Mouse (Mus musculus) midbrain, embryonic 10.5 days (tissue): ENCODE results near the gene Gm32717. TPM values are rescaled to one million over a fixed set of nuclear protein-coding genes. Genes with fewer than 3 reads are reported as not detected.
"Not testable (repeated sequence)": the region's sequence is repeated elsewhere in the genome, so short reads cannot be mapped to it uniquely, and the experiment has no call there.

ENCODE experiments used
- DNase-seq: peaks from one replicate; pipeline ENCODE4 v3.0.0-alpha.2; 2017; ENCODE audit warnings: low spot score
- H3K27ac ChIP-seq: fragments of 300-500 bp; sonication (generic); replicated peaks from 2 replicates; pipeline ENCODE4 v1.5.1; 2016; ENCODE audit warnings: mild to moderate bottlenecking
- H3K27me3 ChIP-seq: fragments of 300-500 bp; sonication (generic); 2 replicates; pipeline ENCODE4 v1.6.1; 2016; ENCODE audit warnings: low read depth, mild to moderate bottlenecking; ENCODE audit not compliant: poor library complexity, severe bottlenecking
- H3K36me3 ChIP-seq: fragments of 300-500 bp; sonication (generic); 2 replicates; pipeline ENCODE4 v1.6.1; 2016; ENCODE audit warnings: mild to moderate bottlenecking, moderate library complexity
- H3K4me1 ChIP-seq: fragments of 300-500 bp; sonication (generic); 2 replicates; pipeline ENCODE4 v1.6.1; 2016
- H3K4me3 ChIP-seq: fragments of 300-500 bp; sonication (generic); 2 replicates; pipeline ENCODE4 v1.5.1; 2016; ENCODE audit warnings: mild to moderate bottlenecking, moderate library complexity
- H3K9me3 ChIP-seq: fragments of 300-500 bp; sonication (generic); replicated peaks from 2 replicates; pipeline ENCODE4 v1.6.1; 2016; ENCODE audit warnings: mild to moderate bottlenecking
- WGBS: fragments of 180-500 bp; shearing (Covaris S2); methylation state at CpG from one replicate; pipeline ENCODE4 v1.1.7; 2016; 5-methylcytosine and 5-hydroxymethylcytosine counted together
- polyA plus RNA-seq: library from polyadenylated mRNA; unstranded; fragments of >200 nt; fragmentation: Nextera tagmentation; extraction: Ambion mirVana; gene quantifications from 2 replicates; pipeline ENCODE4 v1.2.1, GENCODE M21; 2016

Gene Gm32717
- polyA plus RNA-seq, 1 experiment from 2014 or later: not detected

DNA sequence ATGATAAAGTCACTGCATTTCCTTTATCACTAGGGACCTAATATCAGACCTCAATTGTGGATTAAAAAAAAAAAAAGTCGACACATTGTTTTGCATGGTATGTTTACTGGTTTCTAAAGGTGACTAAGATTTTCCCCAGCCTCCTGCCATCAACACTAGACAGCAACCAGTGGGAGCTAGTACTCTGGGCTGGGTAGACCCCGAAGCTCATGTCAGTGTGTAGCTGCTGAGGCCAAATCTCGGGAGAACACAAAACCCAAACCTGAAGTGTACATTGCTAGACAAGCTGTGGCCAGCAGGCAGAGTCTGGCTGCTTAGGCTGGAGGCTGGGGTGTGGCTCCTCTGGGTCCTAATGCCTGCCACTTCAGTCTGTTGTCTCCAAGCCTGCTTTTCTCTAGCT lies 45.4 kb downstream of the Gm32717 start:
- not testable (repeated sequence) for H3K4me3 ChIP-seq, H3K4me1 ChIP-seq, DNase-seq, H3K9me3 ChIP-seq, H3K27me3 ChIP-seq, H3K27ac ChIP-seq, H3K36me3 ChIP-seq
- 46% methylated on average over 3 of the region's 3 CpGs for WGBS

Other genes with a start within 250 kb of the Gm32717 start
- 53.8 and 56.2 TPM in 2 replicates for gene Mdm1, start 99.0 kb downstream of the Gm32717 start, polyA plus RNA-seq
- 0.10 TPM in 1 of 2 replicates, not detected in the other for gene Il22, start 35.8 kb downstream of the Gm32717 start, polyA plus RNA-seq
- 0.11 TPM in 1 of 2 replicates, not detected in the other for gene Gm32802, start 17.9 kb upstream of the Gm32717 start, polyA plus RNA-seq
- not detected in 2 replicates for gene Iltifb, start 54.3 kb upstream of the Gm32717 start, polyA plus RNA-seq
- not detected in 2 replicates for gene Gm9040, start 86.2 kb upstream of the Gm32717 start, polyA plus RNA-seq
- gene Gm9044, start 91.6 kb upstream of the Gm32717 start, polyA plus RNA-seq: not detected in 2 replicates
- 0.06 and 0.12 TPM in 2 replicates for gene Gm9045, start 97.1 kb upstream of the Gm32717 start, polyA plus RNA-seq
- not detected in 2 replicates for gene Gm9046, start 102.5 kb upstream of the Gm32717 start, polyA plus RNA-seq
- not detected in 2 replicates for gene Gm9048, start 107.9 kb upstream of the Gm32717 start, polyA plus RNA-seq
- gene Gm9049, start 113.3 kb upstream of the Gm32717 start, polyA plus RNA-seq: 0.06 and 0.12 TPM in 2 replicates
- not detected in 2 replicates for gene Ifng, start 200.3 kb upstream of the Gm32717 start, polyA plus RNA-seq